Mouse (Mus musculus): ENCODE measurements around the gene Pik3ip1.

DNA sequence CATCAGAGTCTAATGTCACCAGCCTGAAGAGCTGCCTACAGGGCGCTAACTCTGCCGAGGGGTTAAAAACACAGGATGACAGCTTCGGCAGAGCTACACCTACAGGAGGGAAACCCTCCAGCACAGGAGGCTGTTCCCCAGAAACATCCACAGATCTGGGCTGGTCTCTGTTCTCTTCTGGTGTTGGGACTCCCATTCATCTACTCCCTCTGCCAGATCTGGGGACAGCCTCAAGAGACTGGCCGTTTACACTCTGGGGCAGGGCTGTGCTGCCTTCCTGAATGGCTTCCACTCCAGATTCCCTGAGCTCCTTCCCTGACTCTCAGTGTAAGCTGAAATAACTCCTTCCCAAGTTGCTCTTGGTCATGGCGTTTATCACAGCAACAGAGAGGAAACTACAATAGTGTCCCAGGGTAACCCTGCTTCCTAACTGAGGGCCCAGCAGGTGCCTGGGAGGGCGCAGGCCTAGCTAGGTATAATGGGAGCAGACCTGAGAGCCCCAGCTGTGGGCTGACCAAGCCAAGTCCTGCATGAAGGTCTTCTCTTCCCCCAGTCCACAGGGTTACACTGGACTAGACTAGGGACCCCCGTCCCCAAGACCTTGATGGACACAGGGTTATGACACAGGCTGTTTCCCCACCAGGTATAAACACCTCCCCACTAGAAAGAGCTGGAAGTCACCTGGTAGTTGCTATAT, 41.5 kb downstream of the Pik3ip1 start:
- TF ChIP-seq CTCF (IDR thresholded peaks at IDR 0.05; ENCODE audit: extremely low read depth, insufficient read length, insufficient replicate concordance, low read depth, low read length) (no peak), POLR2A (IDR thresholded peaks at IDR 0.05; ENCODE audit: low read depth, low read length) (no peak)
